Mouse (Mus musculus) embryonic facial prominence, embryonic 10.5 days (tissue): Measurements from ENCODE around the gene Atad2b. TPM values are rescaled to one million over a fixed set of nuclear protein-coding genes. Genes with fewer than 3 reads are reported as not detected.
"Not testable (repeated sequence)": the region's sequence is repeated elsewhere in the genome, so short reads cannot be mapped to it uniquely, and the experiment has no call there.

ENCODE experiments used
- DNase-seq: peaks from one replicate; pipeline ENCODE4 v3.0.0-alpha.2; 2017; ENCODE audit warnings: low spot score
- H3K27ac ChIP-seq: fragments of 300-500 bp; sonication (generic); replicated peaks from 2 replicates; pipeline ENCODE4 v1.5.1; 2016; ENCODE audit warnings: mild to moderate bottlenecking
- H3K27me3 ChIP-seq: fragments of 300-500 bp; sonication (generic); replicated peaks from 2 replicates; pipeline ENCODE4 v1.6.1; 2016; ENCODE audit warnings: low read depth, mild to moderate bottlenecking; ENCODE audit not compliant: poor library complexity, severe bottlenecking
- H3K36me3 ChIP-seq: fragments of 300-500 bp; sonication (generic); replicated peaks from 2 replicates; pipeline ENCODE4 v1.6.1; 2016; ENCODE audit warnings: mild to moderate bottlenecking, moderate library complexity
- H3K4me1 ChIP-seq: fragments of 300-500 bp; sonication (generic); 2 replicates; pipeline ENCODE4 v1.6.1; 2016
- H3K4me3 ChIP-seq: fragments of 300-500 bp; sonication (generic); 2 replicates; pipeline ENCODE4 v1.5.1; 2016; ENCODE audit warnings: mild to moderate bottlenecking, moderate library complexity
- H3K9me3 ChIP-seq: fragments of 300-500 bp; sonication (generic); 2 replicates; pipeline ENCODE4 v1.6.1; 2016; ENCODE audit warnings: mild to moderate bottlenecking
- WGBS: fragments of 180-500 bp; shearing (Covaris S2); methylation state at CpG from one replicate; pipeline ENCODE4 v1.1.7; 2016; 5-methylcytosine and 5-hydroxymethylcytosine counted together
- polyA plus RNA-seq: library from polyadenylated mRNA; unstranded; fragments of >200 nt; fragmentation: Nextera tagmentation; extraction: Ambion mirVana; gene quantifications from 2 replicates; pipeline ENCODE4 v1.2.1, GENCODE M21; 2016

The Atad2b gene
- polyA plus RNA-seq, 1 experiment from 2014 or later: 14.8 TPM

- H3K9me3 ChIP-seq: no peaks in the 10 kb centered on the region
- peak; percentile 80 for DNase-seq
- H3K4me3 ChIP-seq: peak overlapping the region; percentile 95
- H3K36me3 ChIP-seq: no peaks in the 10 kb centered on the region
- WGBS: under 1% methylated on average over 48 of the region's 48 CpGs
- peaks cover 11% of the 10 kb centered on the region for H3K4me1 ChIP-seq
- H3K27ac ChIP-seq: peak overlapping the region; percentile 98
- H3K27me3 ChIP-seq: no peaks in the 10 kb centered on the region
Observed at GRCm38 (mm10) chr12:4917805-4918591, 845 bp downstream of the Atad2b start.

- no peak overlapping the region for H3K27ac ChIP-seq
- H3K27me3 ChIP-seq: no peaks in the 10 kb centered on the region
- 95% methylated on average over 2 of the region's 2 CpGs for WGBS
- DNase-seq: no peak
- H3K4me1 ChIP-seq: no peaks in the 10 kb centered on the region
- no peaks in the 10 kb centered on the region for H3K9me3 ChIP-seq
- peaks cover 14% of the 10 kb centered on the region for H3K36me3 ChIP-seq
- no peak overlapping the region for H3K4me3 ChIP-seq
Observed at GRCm38 (mm10) chr12:4928197-4928596, 11.0 kb downstream of the Atad2b start.

GRCm38 (mm10) chr12:4930820-4931548 lies 13.8 kb downstream of the Atad2b start:
- H3K27ac ChIP-seq: no peak overlapping the region
- no peaks in the 10 kb centered on the region for H3K27me3 ChIP-seq
- WGBS: 92% methylated on average over 3 of the region's 3 CpGs
- no peaks in the 10 kb centered on the region for H3K9me3 ChIP-seq
- no peak for DNase-seq
- H3K4me3 ChIP-seq: no peak overlapping the region
- no peaks in the 10 kb centered on the region for H3K4me1 ChIP-seq
- H3K36me3 ChIP-seq: peaks cover 7% of the 10 kb centered on the region

GRCm38 (mm10) chr12:4952272-4952671 lies 35.1 kb downstream of the Atad2b start:
- Histone ChIP-seq H3K4me1 (no peaks in the 10 kb centered on the region), H3K4me3 (no peak overlapping the region), H3K36me3 (peaks cover 86% of the 10 kb centered on the region), H3K27me3 (no peaks in the 10 kb centered on the region), H3K27ac (no peak overlapping the region), H3K9me3 (no peaks in the 10 kb centered on the region)
- 92% methylated on average over 1 of the region's 1 CpGs for WGBS
- no peak for DNase-seq

GRCm38 (mm10) chr12:4953156-4953555 lies 36.0 kb downstream of the Atad2b start:
- Histone ChIP-seq H3K9me3 (no peaks in the 10 kb centered on the region), H3K27me3 (no peaks in the 10 kb centered on the region), H3K27ac (no peak overlapping the region), H3K4me3 (no peak overlapping the region), H3K4me1 (no peaks in the 10 kb centered on the region), H3K36me3 (peaks cover 81% of the 10 kb centered on the region)
- DNase-seq: no peak
- WGBS: 86% methylated on average over 4 of the region's 4 CpGs

- no peaks in the 10 kb centered on the region for H3K27me3 ChIP-seq
- no peak overlapping the region for H3K4me3 ChIP-seq
- peak; percentile 59 for DNase-seq
- no peaks in the 10 kb centered on the region for H3K4me1 ChIP-seq
- peaks cover 73% of the 10 kb centered on the region for H3K36me3 ChIP-seq
- whole genome bisulfite sequencing: 38% methylated on average over 1 of the region's 1 CpGs
- H3K27ac ChIP-seq: no peak overlapping the region
- H3K9me3 ChIP-seq: no peaks in the 10 kb centered on the region
Observed at GRCm38 (mm10) chr12:4972939-4973338, 55.8 kb downstream of the Atad2b start.

GRCm38 (mm10) chr12:4978324-4978723 lies 61.2 kb downstream of the Atad2b start:
- DNase-seq: no peak
- H3K36me3 ChIP-seq: peaks cover 92% of the 10 kb centered on the region
- no peak overlapping the region for H3K4me3 ChIP-seq
- H3K4me1 ChIP-seq: no peaks in the 10 kb centered on the region
- H3K9me3 ChIP-seq: no peaks in the 10 kb centered on the region
- no peaks in the 10 kb centered on the region for H3K27me3 ChIP-seq
- WGBS: 92% methylated on average over 6 of the region's 6 CpGs
- no peak overlapping the region for H3K27ac ChIP-seq

GRCm38 (mm10) chr12:4996981-4997380 lies 79.8 kb downstream of the Atad2b start:
- no peaks in the 10 kb centered on the region for H3K27me3 ChIP-seq
- no peak for DNase-seq
- H3K27ac ChIP-seq: no peak overlapping the region
- no peaks in the 10 kb centered on the region for H3K9me3 ChIP-seq
- no peaks in the 10 kb centered on the region for H3K4me1 ChIP-seq
- no peak overlapping the region for H3K4me3 ChIP-seq
- H3K36me3 ChIP-seq: peaks cover 15% of the 10 kb centered on the region

GRCm38 (mm10) chr12:5005338-5005737 lies 88.2 kb downstream of the Atad2b start:
- H3K27ac ChIP-seq: no peak overlapping the region
- H3K9me3 ChIP-seq: no peaks in the 10 kb centered on the region
- 83% methylated on average over 3 of the region's 3 CpGs for WGBS
- no peak overlapping the region for H3K4me3 ChIP-seq
- DNase-seq: no peak
- peaks cover 39% of the 10 kb centered on the region for H3K36me3 ChIP-seq
- H3K4me1 ChIP-seq: no peaks in the 10 kb centered on the region
- H3K27me3 ChIP-seq: no peaks in the 10 kb centered on the region

GRCm38 (mm10) chr12:5005776-5006175 lies 88.6 kb downstream of the Atad2b start:
- H3K4me1 ChIP-seq, DNase-seq, H3K27me3 ChIP-seq, H3K27ac ChIP-seq, H3K4me3 ChIP-seq, H3K9me3 ChIP-seq: not testable (repeated sequence)
- 67% methylated on average over 3 of the region's 3 CpGs for WGBS
- peaks cover 43% of the 10 kb centered on the region for H3K36me3 ChIP-seq

GRCm38 (mm10) chr12:5008638-5009037 lies 91.5 kb downstream of the Atad2b start:
- DNase-seq, H3K27ac ChIP-seq, H3K4me3 ChIP-seq, H3K9me3 ChIP-seq, H3K27me3 ChIP-seq, H3K4me1 ChIP-seq: not testable (repeated sequence)
- WGBS: 94% methylated on average over 2 of the region's 2 CpGs
- peaks cover 40% of the 10 kb centered on the region for H3K36me3 ChIP-seq

GRCm38 (mm10) chr12:5025226-5025861 lies 108.2 kb downstream of the Atad2b start:
- WGBS: 95% methylated on average over 10 of the region's 10 CpGs
- Histone ChIP-seq H3K9me3 (no peaks in the 10 kb centered on the region), H3K27ac (no peak overlapping the region), H3K27me3 (no peaks in the 10 kb centered on the region), H3K4me3 (no peak overlapping the region), H3K4me1 (no peaks in the 10 kb centered on the region), H3K36me3 (peaks cover 59% of the 10 kb centered on the region)
- no peak for DNase-seq
